Mouse (Mus musculus) midbrain, postnatal 0 days (tissue): ENCODE results near the gene Kif19a. TPM values are rescaled to one million over a fixed set of nuclear protein-coding genes. Genes with fewer than 3 reads are reported as not detected.

Experiments
- ATAC-seq: fragments of 200-750 bp; cut with Nextera tagmentation; 2 replicates; pipeline ENCODE4 v1.8.0; 2017; ENCODE audit warnings: moderate number of reproducible peaks, mild to moderate bottlenecking, moderate TSS enrichment, moderate library complexity; ENCODE audit not compliant: low FRiP score
- DNase-seq: peaks from one replicate; pipeline ENCODE4 v3.0.0-alpha.2; 2015; ENCODE audit warnings: low spot score
- H3K27ac ChIP-seq: fragments of 300-500 bp; sonication (generic); 2 replicates; pipeline ENCODE4 v1.5.1; 2014; ENCODE audit warnings: low read depth, mild to moderate bottlenecking, low read length, mixed read lengths
- H3K27me3 ChIP-seq: fragments of 300-500 bp; sonication (generic); 2 replicates; pipeline ENCODE4 v1.6.1; 2014; ENCODE audit warnings: low read length, control low read depth, mixed read lengths; ENCODE audit not compliant: insufficient read depth
- H3K36me3 ChIP-seq: fragments of 300-500 bp; sonication (generic); 2 replicates; pipeline ENCODE4 v1.6.1; 2014; ENCODE audit warnings: low read length, control low read depth, mixed read lengths; ENCODE audit not compliant: insufficient read depth
- H3K4me1 ChIP-seq: fragments of 300-500 bp; sonication (generic); 2 replicates; pipeline ENCODE4 v1.6.1; 2014; ENCODE audit warnings: mild to moderate bottlenecking, control low read depth, antibody characterized with exemption, low read length, mixed read lengths; ENCODE audit not compliant: insufficient read depth
- H3K4me2 ChIP-seq: fragments of 300-500 bp; sonication (generic); 2 replicates; pipeline ENCODE4 v1.6.1; 2014; ENCODE audit warnings: low read depth, mild to moderate bottlenecking, low read length, mixed read lengths; ENCODE audit not compliant: poor library complexity, severe bottlenecking
- H3K4me3 ChIP-seq: fragments of 300-500 bp; sonication (generic); 2 replicates; pipeline ENCODE4 v1.5.1; 2014; ENCODE audit warnings: low read depth, mild to moderate bottlenecking, low read length, moderate library complexity
- H3K9ac ChIP-seq: fragments of 300-500 bp; sonication (generic); replicated peaks from 2 replicates; pipeline ENCODE4 v1.6.1; 2014; ENCODE audit warnings: mild to moderate bottlenecking, low read length, moderate library complexity, mixed read lengths; ENCODE audit not compliant: poor library complexity, severe bottlenecking
- H3K9me3 ChIP-seq: fragments of 300-500 bp; sonication (generic); 2 replicates; pipeline ENCODE4 v1.6.1; 2016; ENCODE audit warnings: low read length, control low read depth
- CTCF ChIP-seq: IDR thresholded peaks from 2 replicates; pipeline ENCODE4 v1.5.1; 2016; ENCODE audit warnings: antibody characterized with exemption, mild to moderate bottlenecking
- WGBS: fragments of 180-500 bp; shearing (Covaris S2); extraction: QIAGEN DNeasy Blood & Tissue Kit; methylation state at CpG from one replicate; pipeline ENCODE4 v1.1.7; 2014; 5-methylcytosine and 5-hydroxymethylcytosine counted together
- polyA plus RNA-seq: library from polyadenylated mRNA; unstranded; fragments of >200 nt; fragmentation: Nextera tagmentation; extraction: Ambion mirVana; gene quantifications from 2 replicates; pipeline ENCODE4 v1.2.1, GENCODE M21; 2015
- total RNA-seq: library from RNA; depleted of rRNA; stranded (reverse); fragments of >200 nt; gene quantifications from 2 replicates; pipeline ENCODE4 v1.2.3, GENCODE M21; 2014

The Kif19a gene
- total and polyA plus RNA-seq, 2 experiments from 2014 or later: 1.3 to 5.3 TPM

DNA sequence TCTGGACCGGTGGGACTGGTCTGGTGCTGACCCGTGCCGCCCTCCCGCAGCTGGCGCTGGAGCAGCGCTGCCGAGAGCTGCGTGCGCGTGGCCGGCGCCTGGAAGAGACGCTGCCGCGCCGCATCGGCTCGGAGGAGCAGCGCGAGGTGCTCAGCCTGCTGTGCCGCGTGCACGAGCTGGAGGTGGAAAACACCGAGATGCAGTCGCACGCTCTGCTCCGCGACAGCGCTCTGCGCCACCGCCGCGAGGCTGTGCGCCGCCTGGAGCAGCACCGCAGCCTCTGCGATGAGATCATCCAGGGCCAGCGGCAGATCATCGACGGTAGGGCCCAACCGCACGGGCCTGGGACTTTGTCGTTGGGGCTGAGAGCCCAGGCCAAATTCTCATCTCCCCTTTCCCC, 21.1 kb downstream of the Kif19a start:
- no peaks in the 10 kb centered on the region for H3K9me3 ChIP-seq
- H3K36me3 ChIP-seq: no peaks in the 10 kb centered on the region
- H3K27ac ChIP-seq: 0 out of 2 replicates have a peak overlapping the region, but pooled peaks have one; percentile 3
- peaks cover 11% of the 10 kb centered on the region; the same call in 1 of the 2 replicates for H3K4me1 ChIP-seq
- DNase-seq (peak; percentile 64), ATAC-seq (peak; percentile 57)
- H3K9ac ChIP-seq: peak overlapping the region; percentile 36; the same call in 1 of the 2 replicates
- peak overlapping the region; percentile 54 for H3K4me2 ChIP-seq
- TF ChIP-seq CTCF: no peak
- H3K27me3 ChIP-seq: no peaks in the 10 kb centered on the region; the same call in 1 of the 2 replicates
- H3K4me3 ChIP-seq: peak overlapping the region; percentile 30
- 2% methylated on average over 43 of the region's 43 CpGs for WGBS

DNA sequence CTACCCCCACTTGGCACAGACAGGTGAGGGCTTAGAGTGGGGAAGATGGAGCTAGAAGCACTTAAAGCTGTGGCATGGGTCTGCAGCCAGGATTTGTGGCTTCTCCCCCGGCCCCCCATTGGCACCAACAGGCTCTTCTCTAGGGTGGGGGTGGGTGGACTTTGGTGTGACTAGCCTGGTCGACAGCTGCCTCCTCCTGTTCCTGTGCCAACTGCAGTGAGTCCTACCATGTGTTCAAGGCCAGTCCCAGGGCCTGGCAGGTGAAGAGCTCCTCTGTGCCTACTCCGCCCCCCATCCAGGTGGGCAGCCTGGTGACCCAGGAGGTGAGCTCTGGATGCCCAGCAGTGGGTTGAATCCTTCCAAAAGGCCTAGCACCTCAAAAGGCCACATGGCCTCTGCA, 22.4 kb downstream of the Kif19a start:
- no peaks in the 10 kb centered on the region; the same call in 1 of the 2 replicates for H3K27me3 ChIP-seq
- no peak overlapping the region for H3K4me3 ChIP-seq

DNA sequence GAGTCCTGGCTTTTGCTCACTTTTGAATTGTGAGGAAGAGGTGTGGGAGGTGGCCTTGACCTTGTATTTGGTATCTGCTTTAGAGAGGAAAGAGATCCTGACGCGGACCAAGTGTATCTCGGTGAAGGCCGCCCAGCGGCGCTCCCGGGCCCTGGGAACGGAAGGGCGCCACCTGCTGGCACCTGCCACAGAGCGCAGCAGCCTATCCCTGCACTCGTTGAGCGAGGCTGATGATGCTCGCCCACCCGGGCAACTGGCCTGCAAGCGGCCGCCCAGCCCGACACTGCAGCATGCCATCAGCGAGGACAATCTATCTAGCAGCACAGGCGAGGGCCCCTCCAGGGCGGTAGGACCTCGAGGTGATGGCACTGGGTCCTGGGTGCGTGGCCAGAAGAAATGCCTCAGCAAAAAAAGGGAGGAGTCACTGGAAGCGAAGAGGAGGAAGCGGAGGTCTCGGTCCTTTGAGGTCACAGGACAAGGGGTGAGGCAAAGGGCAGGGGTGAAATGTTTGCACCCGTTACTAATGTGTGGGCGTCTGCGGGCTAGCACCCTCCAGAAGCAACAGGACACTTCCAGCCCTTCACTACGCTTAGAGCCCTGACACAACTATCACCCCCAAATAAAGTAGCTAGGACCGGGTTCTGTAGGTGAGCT, 24.0 kb downstream of the Kif19a start:
- ATAC-seq: peak; percentile 50
- peak; percentile 94 for TF ChIP-seq CTCF

More for the DNA sequence above, 22.4 kb downstream of the Kif19a start:
- Histone ChIP-seq H3K27ac (no peak overlapping the region), H3K9me3 (no peaks in the 10 kb centered on the region), H3K9ac (no peak overlapping the region), H3K4me1 (peaks cover 13% of the 10 kb centered on the region; the same call in 1 of the 2 replicates), H3K4me2 (no peak overlapping the region), H3K36me3 (no peaks in the 10 kb centered on the region)
- no peak for ATAC-seq
- no peak for TF ChIP-seq CTCF
- no peak for DNase-seq
- 93% methylated on average over 3 of the region's 3 CpGs for WGBS

GRCm38 (mm10) chr11:114789716-114790115, 24.5 kb downstream of the Kif19a start:
- DNase-seq: no peak
- no peak for ATAC-seq
- H3K4me3 ChIP-seq: no peak overlapping the region
- WGBS: 73% methylated on average over 9 of the region's 9 CpGs
- H3K9ac ChIP-seq: no peak overlapping the region
- no peak overlapping the region for H3K4me2 ChIP-seq
- no peak overlapping the region for H3K27ac ChIP-seq
- H3K27me3 ChIP-seq: no peaks in the 10 kb centered on the region; the same call in 1 of the 2 replicates
- peaks cover 24% of the 10 kb centered on the region; the same call in 1 of the 2 replicates for H3K4me1 ChIP-seq
- H3K36me3 ChIP-seq: no peaks in the 10 kb centered on the region
- H3K9me3 ChIP-seq: no peaks in the 10 kb centered on the region
- no peak for TF ChIP-seq CTCF

More for the DNA sequence above, 24.0 kb downstream of the Kif19a start:
- H3K27ac ChIP-seq: no peak overlapping the region
- peak overlapping the region; percentile 42 for H3K4me2 ChIP-seq
- peak; percentile 88 for DNase-seq
- no peak overlapping the region; the same call in 1 of the 2 replicates for H3K4me3 ChIP-seq
- WGBS: 16% methylated on average over 30 of the region's 30 CpGs
- no peaks in the 10 kb centered on the region for H3K9me3 ChIP-seq
- H3K4me1 ChIP-seq: peaks cover 24% of the 10 kb centered on the region; the same call in 1 of the 2 replicates
- peak overlapping the region; percentile 48; the same call in 1 of the 2 replicates for H3K9ac ChIP-seq
- no peaks in the 10 kb centered on the region for H3K36me3 ChIP-seq
- H3K27me3 ChIP-seq: no peaks in the 10 kb centered on the region; the same call in 1 of the 2 replicates

DNA sequence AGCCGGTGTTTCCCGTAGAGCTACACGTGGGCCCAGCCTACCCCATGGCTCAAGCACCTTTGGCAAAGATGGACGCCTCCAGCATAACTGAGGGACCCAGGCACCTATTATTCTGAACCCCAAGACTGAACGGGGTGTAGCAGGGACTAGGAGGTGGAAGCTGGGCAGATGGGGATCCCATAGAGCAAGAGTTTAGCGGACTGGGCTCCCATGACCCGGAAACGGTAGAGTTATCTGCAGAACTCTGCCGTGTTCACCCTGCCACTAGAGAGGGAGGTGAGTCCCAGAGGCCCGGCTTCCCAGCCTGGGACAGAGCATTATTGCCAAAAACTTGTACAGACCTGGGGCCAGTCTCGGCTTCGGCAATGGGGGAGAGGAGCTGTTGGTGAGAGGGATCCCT, 25.0 kb downstream of the Kif19a start:
- 76% methylated on average over 12 of the region's 12 CpGs for WGBS
- TF ChIP-seq CTCF: no peak
- H3K4me1 ChIP-seq: peaks cover 24% of the 10 kb centered on the region; the same call in 1 of the 2 replicates
- no peak overlapping the region for H3K9ac ChIP-seq
- no peaks in the 10 kb centered on the region for H3K36me3 ChIP-seq
- no peak for DNase-seq
- no peak overlapping the region for H3K27ac ChIP-seq
- H3K27me3 ChIP-seq: no peaks in the 10 kb centered on the region; the same call in 1 of the 2 replicates
- no peak for ATAC-seq
- no peaks in the 10 kb centered on the region for H3K9me3 ChIP-seq
- H3K4me2 ChIP-seq: no peak overlapping the region
- H3K4me3 ChIP-seq: no peak overlapping the region

- TF ChIP-seq CTCF: peak; percentile 51; the same call in 1 of the 2 replicates
- H3K9me3 ChIP-seq: no peaks in the 10 kb centered on the region
- peak overlapping the region; percentile 42 for H3K4me3 ChIP-seq
- WGBS: 52% methylated on average over 4 of the region's 4 CpGs
- H3K9ac ChIP-seq: peak overlapping the region; percentile 79; the same call in 1 of the 2 replicates
- no peak for DNase-seq
- H3K27me3 ChIP-seq: no peaks in the 10 kb centered on the region; the same call in 1 of the 2 replicates
- H3K4me1 ChIP-seq: peaks cover 29% of the 10 kb centered on the region
- H3K36me3 ChIP-seq: no peaks in the 10 kb centered on the region
- peak overlapping the region; percentile 81; the same call in 1 of the 2 replicates for H3K27ac ChIP-seq
- H3K4me2 ChIP-seq: peak overlapping the region; percentile 76
- no peak for ATAC-seq
These were observed 25.7 kb downstream of the Kif19a start for GRCm38 (mm10) chr11:114790841-114791240.
